Mouse (Mus musculus): ENCODE data around the gene Phldb2. TPM values are rescaled to one million over a fixed set of nuclear protein-coding genes. Genes with fewer than 3 reads are reported as not detected.
A peak's percentile ranks its signal among the peaks of the same experiment; 100 is the strongest.

Phldb2 gene
- polyA plus RNA-seq, 1 experiment, result 55.4 TPM

DNA sequence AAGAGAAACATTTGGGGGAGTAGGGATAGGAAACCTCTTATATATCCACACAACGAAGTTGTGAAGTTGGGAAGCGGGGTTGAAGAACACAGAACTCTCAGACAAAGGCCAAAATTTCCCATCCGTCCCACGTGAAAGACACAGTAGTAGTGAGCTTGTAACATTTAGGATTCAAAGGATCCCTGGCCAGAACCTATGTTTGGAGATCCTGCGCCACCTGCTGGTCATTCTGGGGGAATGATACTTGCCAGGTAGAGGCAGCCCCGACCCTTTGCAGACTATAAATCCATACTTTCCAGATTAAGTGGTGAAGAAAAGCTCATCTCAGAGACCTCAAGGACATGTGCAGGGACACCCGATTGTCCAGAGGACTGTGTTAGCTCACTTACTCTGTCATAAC, 14.1 kb upstream of the Phldb2 start:
- peak overlapping the region; percentile 93; the same call in 1 of the 2 replicates for H3K27ac ChIP-seq (ENCODE audit: insufficient read depth, low read depth, low read length)
- WGBS, result 3% methylated on average over 7 of the region's 7 CpGs

DNA sequence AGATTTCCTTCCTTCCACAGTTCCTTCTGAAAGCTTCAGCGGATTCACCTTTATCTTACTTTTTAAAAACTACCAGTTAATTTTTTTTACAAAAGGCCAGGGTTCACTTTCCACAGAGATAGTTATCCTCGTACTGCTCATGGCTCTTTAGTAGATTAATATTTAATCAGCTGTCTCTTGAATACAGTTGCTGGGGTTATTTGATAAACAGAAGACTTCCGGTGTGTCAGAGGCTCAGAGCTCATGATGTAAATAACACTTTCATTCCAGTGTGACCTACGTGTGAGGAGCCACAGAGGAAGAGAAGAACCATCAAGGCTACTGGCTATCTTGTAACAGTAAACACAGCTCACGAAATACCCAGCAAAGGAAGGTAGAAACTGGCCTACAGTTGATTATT, 13.2 kb upstream of the Phldb2 start:
- H3K4me3 ChIP-seq (ENCODE audit: insufficient read depth, low read depth, low read length), result no peak overlapping the region; the same call in 1 of the 2 replicates
- TF ChIP-seq POLR2A (IDR thresholded peaks at IDR 0.05; ENCODE audit: low read depth, low read length) (peak; percentile 14), CTCF (conservative IDR thresholded peaks at IDR 0.05; ENCODE audit: insufficient read depth, insufficient read length, low read depth, low read length) (no peak)
- DNase-seq, result peak; percentile 76
- H3K36me3 ChIP-seq (ENCODE audit: control insufficient read depth, insufficient read depth, low read length), result no peaks in the 10 kb centered on the region
- WGBS, result 34% methylated on average over 5 of the region's 5 CpGs
- no peaks in the 10 kb centered on the region for H3K27me3 ChIP-seq (replicated peaks; ENCODE audit: control insufficient read depth, insufficient read depth, low read length)
- H3K27ac ChIP-seq (ENCODE audit: insufficient read depth, low read depth, low read length), result peak overlapping the region; percentile 93
- H3K4me1 ChIP-seq (ENCODE audit: control insufficient read depth, insufficient read depth, low read length), result peaks cover 6% of the 10 kb centered on the region; the same call in 1 of the 2 replicates

More for the DNA sequence above, 14.1 kb upstream of the Phldb2 start:
- TF ChIP-seq CTCF (conservative IDR thresholded peaks at IDR 0.05; ENCODE audit: insufficient read depth, insufficient read length, low read depth, low read length), result peak; percentile 92
- no peak for TF ChIP-seq POLR2A (IDR thresholded peaks at IDR 0.05; ENCODE audit: low read depth, low read length)
- no peaks in the 10 kb centered on the region for H3K36me3 ChIP-seq (ENCODE audit: control insufficient read depth, insufficient read depth, low read length)
- H3K4me3 ChIP-seq (ENCODE audit: insufficient read depth, low read depth, low read length), result no peak overlapping the region
- DNase-seq, result peak; percentile 89
- H3K4me1 ChIP-seq (ENCODE audit: control insufficient read depth, insufficient read depth, low read length), result peaks cover 6% of the 10 kb centered on the region; the same call in 1 of the 2 replicates
- H3K27me3 ChIP-seq (replicated peaks; ENCODE audit: control insufficient read depth, insufficient read depth, low read length), result no peaks in the 10 kb centered on the region

DNA sequence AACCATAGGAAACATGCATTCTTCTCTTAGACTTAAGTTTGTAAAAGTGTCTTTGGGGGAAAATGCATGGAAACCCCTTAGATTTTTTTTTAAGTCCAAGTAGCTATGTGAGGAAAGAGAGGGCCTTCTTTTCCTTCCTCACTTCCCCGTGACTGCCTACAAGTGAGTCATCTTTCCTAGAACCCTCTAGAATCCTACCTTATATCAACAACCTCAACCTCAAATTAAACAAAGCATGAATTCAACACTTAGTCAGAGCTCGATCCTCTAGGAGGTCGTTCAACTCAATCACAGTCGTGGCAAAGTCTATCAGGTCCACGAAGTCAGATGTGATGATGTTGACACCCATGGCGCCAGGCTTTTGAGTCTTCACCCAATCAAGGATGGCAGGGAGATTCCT, 11.4 kb upstream of the Phldb2 start:
- TF ChIP-seq POLR2A (IDR thresholded peaks at IDR 0.05; ENCODE audit: low read depth, low read length) (no peak), CTCF (conservative IDR thresholded peaks at IDR 0.05; ENCODE audit: insufficient read depth, insufficient read length, low read depth, low read length) (no peak)
- DNase-seq, result no peak
- Histone ChIP-seq H3K27me3 (replicated peaks; ENCODE audit: control insufficient read depth, insufficient read depth, low read length) (no peaks in the 10 kb centered on the region), H3K27ac (ENCODE audit: insufficient read depth, low read depth, low read length) (no peak overlapping the region), H3K4me1 (ENCODE audit: control insufficient read depth, insufficient read depth, low read length) (peaks cover 6% of the 10 kb centered on the region; the same call in 1 of the 2 replicates), H3K36me3 (ENCODE audit: control insufficient read depth, insufficient read depth, low read length) (no peaks in the 10 kb centered on the region), H3K4me3 (ENCODE audit: insufficient read depth, low read depth, low read length) (no peak overlapping the region)
- WGBS, result 76% methylated on average over 6 of the region's 6 CpGs

- no peak overlapping the region for H3K27ac ChIP-seq (ENCODE audit: insufficient read depth, low read depth, low read length)
- no peak for DNase-seq
- no peaks in the 10 kb centered on the region for H3K27me3 ChIP-seq (replicated peaks; ENCODE audit: control insufficient read depth, insufficient read depth, low read length)
- WGBS, result 80% methylated on average over 8 of the region's 8 CpGs
- H3K4me1 ChIP-seq (ENCODE audit: control insufficient read depth, insufficient read depth, low read length), result peaks cover 6% of the 10 kb centered on the region; the same call in 1 of the 2 replicates
- TF ChIP-seq POLR2A (IDR thresholded peaks at IDR 0.05; ENCODE audit: low read depth, low read length), result no peak
- TF ChIP-seq CTCF (conservative IDR thresholded peaks at IDR 0.05; ENCODE audit: insufficient read depth, insufficient read length, low read depth, low read length), result no peak
- H3K36me3 ChIP-seq (ENCODE audit: control insufficient read depth, insufficient read depth, low read length), result no peaks in the 10 kb centered on the region
- no peak overlapping the region for H3K4me3 ChIP-seq (ENCODE audit: insufficient read depth, low read depth, low read length)
Measured at GRCm38 (mm10) chr16:45963837-45964236, 10.4 kb upstream of the Phldb2 start.

GRCm38 (mm10) chr16:45963088-45963487, 9.7 kb upstream of the Phldb2 start:
- Histone ChIP-seq H3K27me3 (replicated peaks; ENCODE audit: control insufficient read depth, insufficient read depth, low read length) (no peaks in the 10 kb centered on the region), H3K27ac (ENCODE audit: insufficient read depth, low read depth, low read length) (no peak overlapping the region), H3K36me3 (ENCODE audit: control insufficient read depth, insufficient read depth, low read length) (no peaks in the 10 kb centered on the region), H3K4me1 (ENCODE audit: control insufficient read depth, insufficient read depth, low read length) (peaks cover 6% of the 10 kb centered on the region; the same call in 1 of the 2 replicates), H3K4me3 (ENCODE audit: insufficient read depth, low read depth, low read length) (no peak overlapping the region)
- no peak for DNase-seq
- 57% methylated on average over 5 of the region's 5 CpGs for WGBS
- TF ChIP-seq POLR2A (IDR thresholded peaks at IDR 0.05; ENCODE audit: low read depth, low read length), result no peak
- TF ChIP-seq CTCF (conservative IDR thresholded peaks at IDR 0.05; ENCODE audit: insufficient read depth, insufficient read length, low read depth, low read length), result no peak

DNA sequence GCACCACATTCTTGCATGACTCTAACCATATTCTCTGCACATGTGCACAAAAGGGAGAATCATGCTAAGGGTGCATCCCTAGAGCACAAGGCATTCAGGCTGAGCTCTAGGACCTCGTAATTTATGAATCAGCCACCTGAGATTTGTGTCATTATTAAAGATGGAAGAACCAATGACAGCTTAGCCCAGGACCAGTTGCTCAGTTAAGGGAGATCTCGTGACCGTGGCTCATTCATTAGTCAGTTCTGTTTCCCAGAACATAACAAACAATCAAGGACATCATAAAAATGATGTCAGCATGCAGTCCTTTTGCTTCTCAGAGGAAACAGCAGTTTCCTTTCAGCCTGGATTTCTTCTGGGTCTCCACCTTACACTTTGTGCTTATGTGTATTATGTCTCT, 7.6 kb upstream of the Phldb2 start:
- Histone ChIP-seq H3K27ac (ENCODE audit: insufficient read depth, low read depth, low read length) (no peak overlapping the region), H3K27me3 (replicated peaks; ENCODE audit: control insufficient read depth, insufficient read depth, low read length) (no peaks in the 10 kb centered on the region), H3K4me3 (ENCODE audit: insufficient read depth, low read depth, low read length) (no peak overlapping the region), H3K4me1 (ENCODE audit: control insufficient read depth, insufficient read depth, low read length) (no peaks in the 10 kb centered on the region), H3K36me3 (ENCODE audit: control insufficient read depth, insufficient read depth, low read length) (no peaks in the 10 kb centered on the region)
- no peak for TF ChIP-seq CTCF (conservative IDR thresholded peaks at IDR 0.05; ENCODE audit: insufficient read depth, insufficient read length, low read depth, low read length)
- DNase-seq, result no peak
- WGBS, result 77% methylated on average over 3 of the region's 3 CpGs

GRCm38 (mm10) chr16:45956390-45956950, 3.1 kb upstream of the Phldb2 start:
- Histone ChIP-seq H3K4me3 (ENCODE audit: insufficient read depth, low read depth, low read length) (no peak overlapping the region), H3K27ac (ENCODE audit: insufficient read depth, low read depth, low read length) (no peak overlapping the region), H3K4me1 (ENCODE audit: control insufficient read depth, insufficient read depth, low read length) (peaks cover 2% of the 10 kb centered on the region; the same call in 1 of the 2 replicates), H3K27me3 (replicated peaks; ENCODE audit: control insufficient read depth, insufficient read depth, low read length) (no peaks in the 10 kb centered on the region), H3K36me3 (ENCODE audit: control insufficient read depth, insufficient read depth, low read length) (no peaks in the 10 kb centered on the region)
- WGBS, result 74% methylated on average over 4 of the region's 4 CpGs
- TF ChIP-seq POLR2A (IDR thresholded peaks at IDR 0.05; ENCODE audit: low read depth, low read length), result no peak
- no peak for TF ChIP-seq CTCF (conservative IDR thresholded peaks at IDR 0.05; ENCODE audit: insufficient read depth, insufficient read length, low read depth, low read length)
- no peak for DNase-seq
